Mouse (Mus musculus) hindbrain, embryonic 15.5 days (tissue): Measurements from ENCODE around the gene Eif2b2. TPM values are rescaled to one million over a fixed set of nuclear protein-coding genes. Genes with fewer than 3 reads are reported as not detected.

Experiments
- ATAC-seq: fragments of 200-750 bp; cut with Nextera tagmentation; 2 replicates; pipeline ENCODE4 v1.8.0; 2017; ENCODE audit warnings: low read depth, moderate number of reproducible peaks, moderate TSS enrichment; ENCODE audit not compliant: low FRiP score
- H3K27ac ChIP-seq: fragments of 300-500 bp; sonication (generic); replicated peaks from 2 replicates; pipeline ENCODE4 v1.5.1; 2015; ENCODE audit warnings: mild to moderate bottlenecking, inconsistent platforms
- H3K27me3 ChIP-seq: fragments of 300-500 bp; sonication (generic); 2 replicates; pipeline ENCODE4 v1.6.1; 2015; ENCODE audit warnings: control low read depth, inconsistent platforms
- H3K36me3 ChIP-seq: fragments of 300-500 bp; sonication (generic); 2 replicates; pipeline ENCODE4 v1.6.1; 2015; ENCODE audit warnings: control low read depth, inconsistent platforms
- H3K4me1 ChIP-seq: fragments of 300-500 bp; sonication (generic); replicated peaks from 2 replicates; pipeline ENCODE4 v1.6.1; 2015; ENCODE audit warnings: control low read depth, inconsistent platforms
- H3K4me2 ChIP-seq: fragments of 300-500 bp; sonication (generic); 2 replicates; pipeline ENCODE4 v1.6.1; 2015; ENCODE audit warnings: moderate library complexity, mild to moderate bottlenecking, inconsistent platforms
- H3K4me3 ChIP-seq: fragments of 300-500 bp; sonication (generic); 2 replicates; pipeline ENCODE4 v1.5.1; 2015; ENCODE audit warnings: mild to moderate bottlenecking, inconsistent platforms
- H3K9ac ChIP-seq: fragments of 300-500 bp; sonication (generic); 2 replicates; pipeline ENCODE4 v1.6.1; 2015; ENCODE audit warnings: inconsistent platforms
- H3K9me3 ChIP-seq: fragments of 300-500 bp; sonication (generic); 2 replicates; pipeline ENCODE4 v1.6.1; 2016; ENCODE audit warnings: control low read depth, inconsistent platforms
- whole genome bisulfite sequencing: fragments of 180-500 bp; shearing (Covaris S2); methylation state at CpG from one replicate; pipeline ENCODE4 v1.1.7; 2015; 5-methylcytosine and 5-hydroxymethylcytosine counted together
- polyA plus RNA-seq: library from polyadenylated mRNA; unstranded; fragments of >200 nt; fragmentation: Nextera tagmentation; extraction: Ambion mirVana; gene quantifications from 2 replicates; pipeline ENCODE4 v1.2.1, GENCODE M21; 2015

Eif2b2 gene
- polyA plus RNA-seq = 75.1 and 79.6 TPM in 2 replicates

GRCm38 (mm10) chr12:85219236-85219904, at the start of gene Eif2b2:
Gene Eif2b2 (plus strand): TSS chr12:85219481.
- WGBS = under 1% methylated on average over 54 of the region's 54 CpGs
- Histone ChIP-seq H3K27ac (peak within 1 kb of the TSS; percentile 75), H3K4me3 (peak within 1 kb of the TSS; percentile 78), H3K36me3 (peaks cover 19% of the 10 kb centered on the region), H3K9me3 (no peaks in the 10 kb centered on the region), H3K4me1 (peaks cover 24% of the 10 kb centered on the region), H3K27me3 (no peaks in the 10 kb centered on the region), H3K9ac (peak within 1 kb of the TSS; percentile 59), H3K4me2 (peak within 1 kb of the TSS; percentile 71)
- peak; percentile 100 for ATAC-seq

- no peak overlapping the region for H3K4me3 ChIP-seq
- no peaks in the 10 kb centered on the region for H3K9me3 ChIP-seq
- WGBS = 57% methylated on average over 3 of the region's 3 CpGs
- peaks cover 15% of the 10 kb centered on the region; the same call in 1 of the 2 replicates for H3K4me1 ChIP-seq
- 0 out of 2 replicates have a peak overlapping the region, but pooled peaks have one; percentile 47 for H3K27ac ChIP-seq
- no peaks in the 10 kb centered on the region for H3K36me3 ChIP-seq
- no peak overlapping the region for H3K9ac ChIP-seq
- peak; percentile 76 for ATAC-seq
- H3K4me2 ChIP-seq = no peak overlapping the region
- no peaks in the 10 kb centered on the region for H3K27me3 ChIP-seq
Observed at GRCm38 (mm10) chr12:85169877-85170276, 49.4 kb upstream of the Eif2b2 start.

- H3K36me3 ChIP-seq = no peaks in the 10 kb centered on the region
- H3K4me1 ChIP-seq = peaks cover 21% of the 10 kb centered on the region
- ATAC-seq = peak; percentile 7; the same call in 1 of the 2 replicates
- H3K9me3 ChIP-seq = no peaks in the 10 kb centered on the region
- peak overlapping the region; percentile 47; the same call in 1 of the 2 replicates for H3K27ac ChIP-seq
- WGBS = 83% methylated on average over 11 of the region's 11 CpGs
- H3K9ac ChIP-seq = no peak overlapping the region
- H3K4me2 ChIP-seq = no peak overlapping the region
- H3K4me3 ChIP-seq = no peak overlapping the region
- no peaks in the 10 kb centered on the region for H3K27me3 ChIP-seq
Observed at GRCm38 (mm10) chr12:85170284-85170947, 48.9 kb upstream of the Eif2b2 start.

- H3K4me3 ChIP-seq = no peak overlapping the region
- H3K27me3 ChIP-seq = no peaks in the 10 kb centered on the region
- H3K4me2 ChIP-seq = no peak overlapping the region
- no peaks in the 10 kb centered on the region for H3K9me3 ChIP-seq
- no peak overlapping the region for H3K27ac ChIP-seq
- 76% methylated on average over 3 of the region's 3 CpGs for WGBS
- H3K36me3 ChIP-seq = no peaks in the 10 kb centered on the region
- ATAC-seq = no peak
- H3K4me1 ChIP-seq = peaks cover 26% of the 10 kb centered on the region
- no peak overlapping the region for H3K9ac ChIP-seq
Observed at GRCm38 (mm10) chr12:85170948-85171307, 48.4 kb upstream of the Eif2b2 start.

GRCm38 (mm10) chr12:85174016-85174415, 45.3 kb upstream of the Eif2b2 start:
- H3K27ac ChIP-seq = no peak overlapping the region
- no peak overlapping the region for H3K4me3 ChIP-seq
- H3K4me2 ChIP-seq = no peak overlapping the region
- H3K27me3 ChIP-seq = 0 out of 2 replicates have a peak, but pooled peaks cover 8% of the 10 kb centered on the region
- ATAC-seq = no peak
- no peaks in the 10 kb centered on the region for H3K36me3 ChIP-seq
- WGBS = 68% methylated on average over 7 of the region's 7 CpGs
- peaks cover 42% of the 10 kb centered on the region for H3K4me1 ChIP-seq
- H3K9me3 ChIP-seq = no peaks in the 10 kb centered on the region
- no peak overlapping the region for H3K9ac ChIP-seq

- Histone ChIP-seq H3K27me3 (0 out of 2 replicates have a peak, but pooled peaks cover 8% of the 10 kb centered on the region), H3K9ac (no peak overlapping the region), H3K4me2 (peak overlapping the region; percentile 73), H3K4me1 (peaks cover 35% of the 10 kb centered on the region), H3K27ac (peak overlapping the region; percentile 57), H3K4me3 (peak overlapping the region; percentile 34), H3K36me3 (no peaks in the 10 kb centered on the region), H3K9me3 (no peaks in the 10 kb centered on the region)
- WGBS = 50% methylated on average over 16 of the region's 16 CpGs
- ATAC-seq = peak; percentile 10; the same call in 1 of the 2 replicates
Observed at GRCm38 (mm10) chr12:85175087-85175675, 44.1 kb upstream of the Eif2b2 start.

GRCm38 (mm10) chr12:85175926-85176845, 43.1 kb upstream of the Eif2b2 start:
- Histone ChIP-seq H3K4me2 (peak overlapping the region; percentile 73), H3K4me3 (peak overlapping the region; percentile 34), H3K9ac (no peak overlapping the region), H3K4me1 (peaks cover 35% of the 10 kb centered on the region), H3K9me3 (no peaks in the 10 kb centered on the region), H3K27ac (peak overlapping the region; percentile 57), H3K36me3 (no peaks in the 10 kb centered on the region), H3K27me3 (peaks cover 12% of the 10 kb centered on the region; the same call in 1 of the 2 replicates)
- 13% methylated on average over 11 of the region's 11 CpGs for WGBS
- ATAC-seq = peak; percentile 80

GRCm38 (mm10) chr12:85176846-85177523, 42.3 kb upstream of the Eif2b2 start:
- Histone ChIP-seq H3K4me2 (peak overlapping the region; percentile 73), H3K9me3 (no peaks in the 10 kb centered on the region), H3K36me3 (no peaks in the 10 kb centered on the region), H3K9ac (peak overlapping the region; percentile 22), H3K4me3 (peak overlapping the region; percentile 34), H3K27me3 (peaks cover 12% of the 10 kb centered on the region; the same call in 1 of the 2 replicates), H3K4me1 (peaks cover 42% of the 10 kb centered on the region), H3K27ac (no peak overlapping the region)
- 4% methylated on average over 32 of the region's 32 CpGs for WGBS
- ATAC-seq = no peak

- H3K9ac ChIP-seq = peak within 1 kb of the TSS; percentile 22
- H3K27me3 ChIP-seq = peaks cover 12% of the 10 kb centered on the region; the same call in 1 of the 2 replicates
- H3K27ac ChIP-seq = no peak within 1 kb of the TSS
- peak within 1 kb of the TSS; percentile 73 for H3K4me2 ChIP-seq
- no peaks in the 10 kb centered on the region for H3K9me3 ChIP-seq
- no peak for ATAC-seq
- H3K4me1 ChIP-seq = peaks cover 49% of the 10 kb centered on the region
- 80% methylated on average over 10 of the region's 10 CpGs for WGBS
- peak within 1 kb of the TSS; percentile 34 for H3K4me3 ChIP-seq
- H3K36me3 ChIP-seq = no peaks in the 10 kb centered on the region
Observed at GRCm38 (mm10) chr12:85177740-85178239, 41.5 kb upstream of the Eif2b2 start, which contains the start of gene Pgf. Gene Pgf (minus strand): TSS chr12:85177790.

GRCm38 (mm10) chr12:85178294-85178693, 41.0 kb upstream of the Eif2b2 start:
- no peak overlapping the region for H3K9ac ChIP-seq
- no peaks in the 10 kb centered on the region for H3K36me3 ChIP-seq
- H3K27ac ChIP-seq = no peak overlapping the region
- no peaks in the 10 kb centered on the region for H3K9me3 ChIP-seq
- peaks cover 15% of the 10 kb centered on the region; the same call in 1 of the 2 replicates for H3K27me3 ChIP-seq
- H3K4me1 ChIP-seq = peaks cover 49% of the 10 kb centered on the region
- no peak overlapping the region for H3K4me2 ChIP-seq
- no peak overlapping the region for H3K4me3 ChIP-seq
- ATAC-seq = no peak
- 77% methylated on average over 2 of the region's 2 CpGs for WGBS
